Mouse (Mus musculus): ENCODE measurements around the gene Ywhaq.

GRCm38 (mm10) chr12:21373100-21373819, 44.2 kb downstream of the Ywhaq start, which contains the start of gene Adam17:
- TF ChIP-seq POLR2A (IDR thresholded peaks at IDR 0.05; ENCODE audit: insufficient read depth, low read depth, low read length) (peak; percentile 93), CTCF (IDR thresholded peaks at IDR 0.05) (peak; percentile 82)

Measured in heart, adult 2 months (tissue).